Mouse (Mus musculus): ENCODE results near the gene Cdipt. TPM values are rescaled to one million over a fixed set of nuclear protein-coding genes. Genes with fewer than 3 reads are reported as not detected.

Gene Cdipt
- polyA plus RNA-seq, 2 experiments = 32.6 to 36.4 TPM

DNA sequence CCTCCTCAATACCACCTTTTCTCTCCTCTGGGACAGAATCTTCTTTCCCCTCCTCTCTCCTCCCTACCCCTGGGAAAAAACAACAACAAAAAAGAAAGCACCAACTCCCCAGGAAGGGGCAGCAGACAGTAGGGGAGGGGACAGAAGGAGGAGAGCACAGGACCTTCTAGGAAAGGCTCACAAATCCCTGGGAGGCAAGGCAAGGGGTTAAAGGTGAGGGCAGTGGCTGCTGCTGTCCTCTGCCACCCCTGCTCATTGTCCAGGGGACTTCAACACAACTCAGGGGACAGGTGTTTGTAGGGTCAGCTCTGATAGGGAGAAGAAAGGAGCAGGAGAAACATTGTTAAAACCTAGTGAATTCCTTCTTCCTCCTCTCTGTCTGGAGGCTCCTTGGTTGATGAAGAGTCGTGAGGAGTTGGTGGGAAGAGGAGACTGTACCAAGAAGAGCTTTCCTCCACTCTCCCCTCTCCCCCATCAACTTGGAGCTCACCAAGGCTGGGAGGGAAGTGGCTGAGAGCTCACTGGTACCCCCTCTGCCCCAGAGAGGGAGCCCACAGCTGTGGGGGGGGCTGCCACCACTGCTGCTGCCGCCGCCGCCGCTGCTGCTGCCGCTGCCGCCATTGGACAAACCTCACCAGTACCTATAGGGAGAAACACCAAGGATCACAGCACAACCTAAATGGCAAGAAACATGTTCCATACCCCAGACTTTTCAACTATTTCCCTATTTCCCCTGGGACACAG, 47.0 kb downstream of the Cdipt start:
- Histone ChIP-seq H3K27ac (no peak overlapping the region), H3K4me3 (ENCODE audit: insufficient read depth in 1 of 2, low read depth in 2 of 2, low read length in 2 of 2) (peak overlapping the region in 1 of 2 experiments; percentile 95; a peak in 2 of 4 replicates), H3K4me2 (ENCODE audit: low read depth) (peak overlapping the region; percentile 76), H3K36me3 (replicated peaks; ENCODE audit: control insufficient read depth, insufficient read depth, low read depth) (peaks cover 30% of the 10 kb centered on the region), H3K9ac (replicated peaks) (no peak overlapping the region; the same call in 1 of the 2 replicates), H3K9me3 (ENCODE audit: control insufficient read depth, low read length) (no peaks in the 10 kb centered on the region), H3K27me3 (ENCODE audit: control insufficient read depth, insufficient read depth, low read length) (no peaks in the 10 kb centered on the region), H3K4me1 (replicated peaks; ENCODE audit: control insufficient read depth in 2 of 2, insufficient read depth in 2 of 2, low read length in 1 of 2) (peaks cover 24 to 30% of the 10 kb centered on the region in 2 experiments)
- WGBS (ENCODE audit: insufficient replicate concordance) = 83% methylated on average over 7 of the region's 7 CpGs
- no peak for DNase-seq (ENCODE audit: low read depth in 3 of 3, low spot score in 3 of 3)
- ATAC-seq (ENCODE audit: insufficient read depth) = no peak
- TF ChIP-seq CTCF (IDR thresholded peaks at IDR 0.05; ENCODE audit: low read depth) (no peak), EP300 (IDR thresholded peaks at IDR 0.05; ENCODE audit: low read depth) (no peak)

DNA sequence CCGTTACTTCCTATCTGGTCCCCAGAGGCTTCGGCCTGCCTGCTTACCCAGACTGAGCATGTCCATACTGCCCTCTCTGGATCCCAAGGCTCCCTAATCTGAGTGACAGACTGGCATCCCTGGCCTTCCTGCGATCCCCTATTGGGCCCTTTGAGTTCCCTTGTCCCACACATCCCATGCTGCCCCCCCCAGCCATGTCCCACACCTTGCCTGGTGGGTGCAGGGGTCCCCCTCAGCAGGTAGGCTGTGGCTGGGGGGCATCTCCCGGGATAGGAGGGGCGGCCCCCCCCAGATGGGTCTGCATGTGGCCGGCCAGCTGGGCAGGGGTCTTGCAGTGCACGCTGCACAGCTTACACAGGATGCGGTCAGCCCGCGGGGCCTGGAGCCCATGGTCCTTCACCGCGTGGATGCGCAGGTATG, 47.6 kb downstream of the Cdipt start:
- Histone ChIP-seq H3K9ac (replicated peaks) (peak overlapping the region; percentile 5; the same call in 1 of the 2 replicates), H3K4me1 (replicated peaks; ENCODE audit: control insufficient read depth in 2 of 2, insufficient read depth in 2 of 2, low read length in 1 of 2) (peaks cover 27 to 35% of the 10 kb centered on the region in 2 experiments), H3K9me3 (ENCODE audit: control insufficient read depth, low read length) (no peaks in the 10 kb centered on the region), H3K36me3 (replicated peaks; ENCODE audit: control insufficient read depth, insufficient read depth, low read depth) (peaks cover 36% of the 10 kb centered on the region), H3K27me3 (ENCODE audit: control insufficient read depth, insufficient read depth, low read length) (no peaks in the 10 kb centered on the region), H3K4me3 (ENCODE audit: insufficient read depth in 1 of 2, low read depth in 2 of 2, low read length in 2 of 2) (peak overlapping the region in 1 of 2 experiments; percentile 95; a peak in 2 of 4 replicates), H3K4me2 (ENCODE audit: low read depth) (peak overlapping the region; percentile 76), H3K27ac (no peak overlapping the region)
- TF ChIP-seq EP300 (IDR thresholded peaks at IDR 0.05; ENCODE audit: low read depth) = no peak
- TF ChIP-seq CTCF (IDR thresholded peaks at IDR 0.05; ENCODE audit: low read depth) = no peak
- ATAC-seq (ENCODE audit: insufficient read depth) = no peak
- DNase-seq (ENCODE audit: low read depth in 3 of 3, low spot score in 3 of 3) = no peak
- 78% methylated on average over 13 of the region's 13 CpGs for WGBS (ENCODE audit: insufficient replicate concordance)

DNA sequence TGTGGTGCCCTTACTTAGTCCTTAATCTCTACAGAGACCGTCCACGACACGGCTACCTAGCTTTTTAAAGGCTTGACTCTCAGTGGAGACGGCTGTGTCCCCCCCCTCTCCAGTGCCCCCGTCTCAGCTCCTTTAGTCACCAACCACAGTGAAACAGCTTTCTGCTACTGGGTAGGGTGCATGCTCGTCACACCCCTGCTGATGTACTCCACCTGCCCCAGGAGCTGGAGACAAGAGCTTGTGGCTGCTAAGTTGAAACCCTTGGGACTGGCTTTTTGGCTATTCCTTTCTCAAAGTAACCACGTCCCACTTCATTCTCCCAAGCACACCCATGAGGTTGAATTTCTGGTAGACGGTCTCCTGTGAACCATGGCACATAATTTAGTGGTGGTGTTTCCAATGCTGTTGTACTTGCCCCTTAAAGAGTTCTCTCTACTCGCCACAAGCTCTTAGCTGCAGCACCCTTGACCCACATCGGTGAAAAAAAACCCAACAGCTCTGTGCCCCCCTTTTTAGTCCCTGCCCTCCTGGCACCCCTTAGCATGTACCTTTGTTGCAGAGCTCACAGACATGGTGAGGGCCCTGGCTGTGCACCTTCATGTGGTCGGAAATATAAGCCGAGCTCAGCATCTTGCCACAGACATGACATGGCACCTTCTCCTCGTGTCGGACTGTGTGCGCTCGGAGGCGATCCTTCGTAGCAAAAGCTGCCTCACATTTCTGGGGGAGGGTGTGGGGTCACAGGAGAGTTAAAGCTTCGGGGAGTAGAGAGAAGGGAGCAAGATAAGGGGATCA, 48.4 kb downstream of the Cdipt start:
- peak overlapping the region; percentile 89 for H3K27ac ChIP-seq
- peak overlapping the region; percentile 76 for H3K4me2 ChIP-seq (ENCODE audit: low read depth)
- 18% methylated on average over 19 of the region's 19 CpGs for WGBS (ENCODE audit: insufficient replicate concordance)
- TF ChIP-seq EP300 (IDR thresholded peaks at IDR 0.05; ENCODE audit: low read depth) (no peak), CTCF (IDR thresholded peaks at IDR 0.05; ENCODE audit: low read depth) (no peak)
- no peaks in the 10 kb centered on the region for H3K9me3 ChIP-seq (ENCODE audit: control insufficient read depth, low read length)
- peaks cover 29 to 35% of the 10 kb centered on the region in 2 experiments for H3K4me1 ChIP-seq (replicated peaks; ENCODE audit: control insufficient read depth in 2 of 2, insufficient read depth in 2 of 2, low read length in 1 of 2)
- DNase-seq (ENCODE audit: low read depth in 3 of 3, low spot score in 3 of 3) (no peak), ATAC-seq (ENCODE audit: insufficient read depth) (no peak)
- H3K27me3 ChIP-seq (ENCODE audit: control insufficient read depth, insufficient read depth, low read length) = no peaks in the 10 kb centered on the region
- peak overlapping the region; percentile 66 to 95 for H3K4me3 ChIP-seq (ENCODE audit: insufficient read depth in 1 of 2, low read depth in 2 of 2, low read length in 2 of 2)
- H3K36me3 ChIP-seq (replicated peaks; ENCODE audit: control insufficient read depth, insufficient read depth, low read depth) = peaks cover 44% of the 10 kb centered on the region
- peak overlapping the region; percentile 96 for H3K9ac ChIP-seq (replicated peaks)

DNA sequence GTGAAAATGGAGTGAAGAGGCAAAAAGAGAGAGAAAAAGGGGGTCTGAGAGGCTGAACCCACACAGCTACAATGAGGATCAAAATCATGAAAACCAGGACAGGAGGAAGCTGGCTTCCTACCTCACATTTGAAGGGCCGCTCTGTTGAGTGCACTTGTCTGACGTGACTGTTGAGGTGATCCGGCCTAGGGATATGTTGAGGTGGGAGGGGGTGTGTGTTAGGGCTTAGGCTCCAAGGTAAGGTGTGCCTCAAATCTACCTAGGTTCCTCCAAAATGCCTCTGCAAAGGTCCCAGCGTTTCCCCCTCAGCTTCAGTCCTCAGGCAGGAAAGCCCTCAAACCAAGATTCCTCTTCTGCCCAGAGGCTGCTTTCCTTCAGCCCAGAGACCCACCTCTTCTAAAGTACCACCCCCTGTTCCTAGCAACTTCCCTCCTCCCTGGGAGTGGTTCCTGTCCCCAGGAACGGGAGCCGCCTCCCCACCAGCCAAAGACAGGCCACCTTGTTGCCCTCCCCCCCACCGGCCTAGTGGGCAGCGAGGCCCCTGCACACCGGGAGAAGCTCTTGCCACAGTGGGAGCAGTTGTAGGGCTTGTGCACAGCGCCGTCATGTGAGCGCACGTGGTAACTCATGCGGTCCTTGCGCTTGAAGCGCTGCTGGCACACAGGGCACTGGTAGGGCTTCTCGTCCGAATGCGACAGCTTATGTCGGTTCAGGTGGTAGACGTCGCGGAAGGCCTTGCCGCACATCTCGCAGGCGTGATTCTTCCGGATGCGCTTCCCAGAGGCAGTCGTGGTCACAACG, 49.2 kb downstream of the Cdipt start:
- H3K4me2 ChIP-seq (ENCODE audit: low read depth) = peak overlapping the region; percentile 76
- TF ChIP-seq CTCF (IDR thresholded peaks at IDR 0.05; ENCODE audit: low read depth) = peak; percentile 93
- 0 out of 2 replicates have a peak, but pooled peaks have one; percentile 10 for TF ChIP-seq EP300 (IDR thresholded peaks at IDR 0.05; ENCODE audit: low read depth)
- H3K9me3 ChIP-seq (ENCODE audit: control insufficient read depth, low read length) = no peaks in the 10 kb centered on the region
- H3K27ac ChIP-seq = peak overlapping the region; percentile 89
- DNase-seq (ENCODE audit: low read depth in 3 of 3, low spot score in 3 of 3) (peak; percentile 62 to 73 (median 63)), ATAC-seq (ENCODE audit: insufficient read depth) (peak; percentile 9)
- H3K4me3 ChIP-seq (ENCODE audit: insufficient read depth in 1 of 2, low read depth in 2 of 2, low read length in 2 of 2) = peak overlapping the region; percentile 66 to 95
- peaks cover 29 to 35% of the 10 kb centered on the region in 2 experiments for H3K4me1 ChIP-seq (replicated peaks; ENCODE audit: control insufficient read depth in 2 of 2, insufficient read depth in 2 of 2, low read length in 1 of 2)
- H3K27me3 ChIP-seq (ENCODE audit: control insufficient read depth, insufficient read depth, low read length) = no peaks in the 10 kb centered on the region
- WGBS (ENCODE audit: insufficient replicate concordance) = under 1% methylated on average over 30 of the region's 30 CpGs
- H3K36me3 ChIP-seq (replicated peaks; ENCODE audit: control insufficient read depth, insufficient read depth, low read depth) = peaks cover 52% of the 10 kb centered on the region
- H3K9ac ChIP-seq (replicated peaks) = peak overlapping the region; percentile 96
